Mouse (Mus musculus): ENCODE measurements around the gene Onecut3. TPM values are rescaled to one million over a fixed set of nuclear protein-coding genes. Genes with fewer than 3 reads are reported as not detected.

The Onecut3 gene
- polyA plus RNA-seq, 1 experiment from 2014 or later: not detected

Other genes starting within 250 kb of the Onecut3 start
- 228 and 236 TPM in 2 replicates for gene Ndufs7, start 245.7 kb upstream of the Onecut3 start, polyA plus RNA-seq (2015; fragmentation: Nextera tagmentation; extraction: Ambion mirVana)
- 112 and 138 TPM in 2 replicates for gene Gamt, start 233.8 kb upstream of the Onecut3 start, polyA plus RNA-seq (2015; fragmentation: Nextera tagmentation; extraction: Ambion mirVana)
- 26.0 and 27.2 TPM in 2 replicates for gene Dazap1, start 233.3 kb upstream of the Onecut3 start, polyA plus RNA-seq (2015; fragmentation: Nextera tagmentation; extraction: Ambion mirVana)
- 501 and 527 TPM in 2 replicates for gene Rps15, start 202.4 kb upstream of the Onecut3 start, polyA plus RNA-seq (2015; fragmentation: Nextera tagmentation; extraction: Ambion mirVana)
- 0.09 and 0.12 TPM in 2 replicates for gene Apc2, start 198.9 kb upstream of the Onecut3 start, polyA plus RNA-seq (2015; fragmentation: Nextera tagmentation; extraction: Ambion mirVana)
- gene 2310011J03Rik, start 174.3 kb upstream of the Onecut3 start, polyA plus RNA-seq (2015; fragmentation: Nextera tagmentation; extraction: Ambion mirVana): 32.4 and 35.0 TPM in 2 replicates
- gene Pcsk4, start 165.3 kb upstream of the Onecut3 start, polyA plus RNA-seq (2015; fragmentation: Nextera tagmentation; extraction: Ambion mirVana): 3.9 and 4.1 TPM in 2 replicates
- gene Reep6, start 164.9 kb upstream of the Onecut3 start, polyA plus RNA-seq (2015; fragmentation: Nextera tagmentation; extraction: Ambion mirVana): 75.6 and 92.4 TPM in 2 replicates
- 2.2 and 2.3 TPM in 2 replicates for gene Adamtsl5, start 146.4 kb upstream of the Onecut3 start, polyA plus RNA-seq (2015; fragmentation: Nextera tagmentation; extraction: Ambion mirVana)
- 0.03 and 0.06 TPM in 2 replicates for gene Plk5, start 138.4 kb upstream of the Onecut3 start, polyA plus RNA-seq (2015; fragmentation: Nextera tagmentation; extraction: Ambion mirVana)
- gene Mex3d, start 107.2 kb upstream of the Onecut3 start, polyA plus RNA-seq (2015; fragmentation: Nextera tagmentation; extraction: Ambion mirVana): 0.78 and 0.92 TPM in 2 replicates
- 63.2 and 74.5 TPM in 2 replicates for gene Mbd3, start 95.3 kb upstream of the Onecut3 start, polyA plus RNA-seq (2015; fragmentation: Nextera tagmentation; extraction: Ambion mirVana)
- 526 and 581 TPM in 2 replicates for gene Uqcr11, start 88.0 kb upstream of the Onecut3 start, polyA plus RNA-seq (2015; fragmentation: Nextera tagmentation; extraction: Ambion mirVana)
- 52.8 and 59.5 TPM in 2 replicates for gene Tcf3, start 61.2 kb upstream of the Onecut3 start, polyA plus RNA-seq (2015; fragmentation: Nextera tagmentation; extraction: Ambion mirVana)
- gene Atp8b3, start 44.3 kb downstream of the Onecut3 start, polyA plus RNA-seq (2015; fragmentation: Nextera tagmentation; extraction: Ambion mirVana): 0.02 TPM in 1 of 2 replicates, not detected in the other
- 12.8 and 15.6 TPM in 2 replicates for gene Rexo1, start 66.7 kb downstream of the Onecut3 start, polyA plus RNA-seq (2015; fragmentation: Nextera tagmentation; extraction: Ambion mirVana)
- gene Klf16, start 82.5 kb downstream of the Onecut3 start, polyA plus RNA-seq (2015; fragmentation: Nextera tagmentation; extraction: Ambion mirVana): 11.7 and 12.1 TPM in 2 replicates
- gene Abhd17a, start 95.5 kb downstream of the Onecut3 start, polyA plus RNA-seq (2015; fragmentation: Nextera tagmentation; extraction: Ambion mirVana): 50.8 and 62.8 TPM in 2 replicates
- 41.9 and 45.3 TPM in 2 replicates for gene Scamp4, start 108.0 kb downstream of the Onecut3 start, polyA plus RNA-seq (2015; fragmentation: Nextera tagmentation; extraction: Ambion mirVana)
- gene Adat3, start 108.0 kb downstream of the Onecut3 start, polyA plus RNA-seq (2015; fragmentation: Nextera tagmentation; extraction: Ambion mirVana): 4.8 and 5.8 TPM in 2 replicates
- gene Gm49322, start 111.2 kb downstream of the Onecut3 start, polyA plus RNA-seq (2015; fragmentation: Nextera tagmentation; extraction: Ambion mirVana): 1.5 TPM in 2 replicates
- 49.7 and 60.4 TPM in 2 replicates for gene Csnk1g2, start 128.0 kb downstream of the Onecut3 start, polyA plus RNA-seq (2015; fragmentation: Nextera tagmentation; extraction: Ambion mirVana)
- 14.4 and 15.9 TPM in 2 replicates for gene Btbd2, start 162.2 kb downstream of the Onecut3 start, polyA plus RNA-seq (2015; fragmentation: Nextera tagmentation; extraction: Ambion mirVana)
- gene Mknk2, start 183.3 kb downstream of the Onecut3 start, polyA plus RNA-seq (2015; fragmentation: Nextera tagmentation; extraction: Ambion mirVana): 74.9 and 84.6 TPM in 2 replicates
- 28.0 and 31.6 TPM in 2 replicates for gene Mob3a, start 207.1 kb downstream of the Onecut3 start, polyA plus RNA-seq (2015; fragmentation: Nextera tagmentation; extraction: Ambion mirVana)
- gene Izumo4, start 207.3 kb downstream of the Onecut3 start, polyA plus RNA-seq (2015; fragmentation: Nextera tagmentation; extraction: Ambion mirVana): 7.1 and 8.1 TPM in 2 replicates
- 20.2 and 21.8 TPM in 2 replicates for gene Ap3d1, start 247.4 kb downstream of the Onecut3 start, polyA plus RNA-seq (2015; fragmentation: Nextera tagmentation; extraction: Ambion mirVana)